Mouse (Mus musculus) spleen, postnatal 10 days (tissue): ENCODE measurements around the gene Sap30l.
"Not testable (repeated sequence)": the region's sequence is repeated elsewhere in the genome, so short reads cannot be mapped to it uniquely, and the experiment has no call there.

ENCODE experiments used
- DNase-seq, 2 experiments: peaks; one replicate each; pipeline ENCODE4 v3.0.0; 2021 to 2022; ENCODE audit warnings: low spot score in 2 of 2

The Sap30l gene

GRCm38 (mm10) chr11:57831861-57832260 lies 30.4 kb downstream of the Sap30l start:
- DNase-seq: no peak

- no peak for DNase-seq
Measured at GRCm38 (mm10) chr11:57832552-57833201, 31.2 kb downstream of the Sap30l start, which contains the start of gene Hand1. Gene Hand1, minus strand, starts transcription at chr11:57832818.

- DNase-seq: no peak
Measured at GRCm38 (mm10) chr11:57833296-57833977, 32.0 kb downstream of the Sap30l start.

- DNase-seq: no peak
Measured at GRCm38 (mm10) chr11:57834031-57834430, 32.6 kb downstream of the Sap30l start.

- no peak for DNase-seq
Measured at GRCm38 (mm10) chr11:57835331-57835730, 33.9 kb downstream of the Sap30l start.

GRCm38 (mm10) chr11:57835931-57836330 lies 34.5 kb downstream of the Sap30l start:
- no peak for DNase-seq

GRCm38 (mm10) chr11:57836401-57836800 lies 35.0 kb downstream of the Sap30l start:
- DNase-seq: no peak

- DNase-seq: no peak
Measured at GRCm38 (mm10) chr11:57836872-57837680, 35.6 kb downstream of the Sap30l start.

GRCm38 (mm10) chr11:57837861-57838680 lies 36.6 kb downstream of the Sap30l start:
- no peak for DNase-seq

- DNase-seq: no peak
Measured at GRCm38 (mm10) chr11:57840986-57841385, 39.5 kb downstream of the Sap30l start.

GRCm38 (mm10) chr11:57841391-57841790 lies 40.0 kb downstream of the Sap30l start:
- no peak for DNase-seq

GRCm38 (mm10) chr11:57846421-57847363 lies 45.3 kb downstream of the Sap30l start:
- not testable (repeated sequence) for DNase-seq

GRCm38 (mm10) chr11:57847396-57847795 lies 46.0 kb downstream of the Sap30l start:
- DNase-seq: no peak

- no peak for DNase-seq
Measured at GRCm38 (mm10) chr11:57850298-57850697, 48.9 kb downstream of the Sap30l start.

GRCm38 (mm10) chr11:57850931-57851330 lies 49.5 kb downstream of the Sap30l start:
- no peak for DNase-seq

GRCm38 (mm10) chr11:57853571-57853970 lies 52.1 kb downstream of the Sap30l start:
- no peak for DNase-seq

GRCm38 (mm10) chr11:57857709-57858108 lies 56.3 kb downstream of the Sap30l start:
- DNase-seq: no peak
